Mouse (Mus musculus) CH12.LX (cell line): ENCODE measurements around the gene Asns. TPM values are rescaled to one million over a fixed set of nuclear protein-coding genes. Genes with fewer than 3 reads are reported as not detected.
A peak's percentile ranks its signal among the peaks of the same experiment; 100 is the strongest.

Experiments used
- DNase-seq: peaks from one replicate; pipeline ENCODE4 v3.0.0-alpha.2; 2013; ENCODE audit errors: extremely low read depth
- H3K27ac ChIP-seq: 2 replicates; pipeline ENCODE4 v1.5.1; 2012; ENCODE audit warnings: low read depth, mild to moderate bottlenecking, control low read depth, moderate library complexity; ENCODE audit not compliant: insufficient read depth
- H3K27me3 ChIP-seq: replicated peaks from 2 replicates; pipeline ENCODE3; 2012; ENCODE audit warnings: inconsistent platforms
- H3K36me3 ChIP-seq, 2 experiments: replicated peaks in 1 of 2; 2 replicates each; pipeline versions ENCODE3 to v1.6.1; 2012; ENCODE audit warnings: inconsistent platforms in 1 of 2, low read length in 1 of 2, mild to moderate bottlenecking in 1 of 2, mixed read lengths in 1 of 2, moderate library complexity in 1 of 2; ENCODE audit not compliant: control insufficient read depth in 1 of 2, insufficient read depth in 1 of 2
- H3K4me1 ChIP-seq, 2 experiments: 2 replicates each; pipeline ENCODE4 v1.6.1; 2012; ENCODE audit warnings: inconsistent platforms in 1 of 2, moderate library complexity in 1 of 2; ENCODE audit not compliant: insufficient read depth in 2 of 2, control insufficient read depth in 1 of 2
- H3K4me2 ChIP-seq: 2 replicates; pipeline ENCODE4 v1.6.1; 2012; ENCODE audit warnings: low read depth, mild to moderate bottlenecking, control low read depth; ENCODE audit not compliant: poor library complexity, insufficient read depth, severe bottlenecking
- H3K4me3 ChIP-seq, 3 experiments: fragments of 150-350 bp in 1 of 3; sonication (generic) in 1 of 3; replicated peaks in 1 of 3; 2 replicates each; pipeline versions ENCODE3 to v1.5.1; 2011 to 2012; ENCODE audit warnings: low read depth in 2 of 3, low read length in 2 of 3, mild to moderate bottlenecking in 2 of 3, moderate library complexity in 2 of 3, control low read depth in 1 of 3, improper control_type of control experiment in 1 of 3, inconsistent platforms in 1 of 3, mixed read lengths in 1 of 3; ENCODE audit not compliant: poor library complexity in 1 of 3
- H3K79me2 ChIP-seq: replicated peaks from 2 replicates; pipeline ENCODE4 v1.6.1; 2012; ENCODE audit warnings: mild to moderate bottlenecking, moderate library complexity; ENCODE audit not compliant: control insufficient read depth, poor library complexity, insufficient read depth, severe bottlenecking; ENCODE audit errors: extremely low read depth
- H3K9ac ChIP-seq: 2 replicates; pipeline ENCODE4 v1.6.1; 2012; ENCODE audit warnings: low read depth, mild to moderate bottlenecking, control low read depth, moderate library complexity; ENCODE audit not compliant: insufficient read depth
- H3K9me3 ChIP-seq: replicated peaks from 2 replicates; pipeline ENCODE3; 2012; ENCODE audit warnings: low read length, inconsistent platforms, mixed read lengths
- BHLHE40 ChIP-seq: IDR thresholded peaks from 2 replicates; pipeline ENCODE4 v1.6.1; 2011; ENCODE audit warnings: mild to moderate bottlenecking, low read depth, low read length, improper control_type of control experiment
- CHD2 ChIP-seq: IDR thresholded peaks from 2 replicates; pipeline ENCODE4 v1.6.1; 2011; ENCODE audit warnings: low read length, improper control_type of control experiment
- EP300 ChIP-seq: IDR thresholded peaks from 2 replicates; pipeline ENCODE4 v1.6.1; 2011; ENCODE audit warnings: low read length, improper control_type of control experiment
- HCFC1 ChIP-seq: IDR thresholded peaks from 2 replicates; pipeline ENCODE4 v1.6.1; 2012; ENCODE audit warnings: low read depth, mild to moderate bottlenecking, inconsistent platforms, low read length, improper control_type of control experiment
- IRF4 ChIP-seq: IDR thresholded peaks from 2 replicates; pipeline ENCODE4 v1.6.1; 2014; ENCODE audit warnings: low read depth, mild to moderate bottlenecking, inconsistent platforms, low read length, improper control_type of control experiment
- KAT2A ChIP-seq: IDR thresholded peaks from 2 replicates; pipeline ENCODE4 v1.6.1; 2012; ENCODE audit warnings: low read length, improper control_type of control experiment, inconsistent platforms; ENCODE audit not compliant: insufficient replicate concordance
- MAX ChIP-seq: IDR thresholded peaks from 2 replicates; pipeline ENCODE4 v1.6.1; 2011; ENCODE audit warnings: low read length, improper control_type of control experiment
- MAZ ChIP-seq: IDR thresholded peaks from 2 replicates; pipeline ENCODE4 v1.6.1; 2012; ENCODE audit warnings: low read depth, mild to moderate bottlenecking, inconsistent platforms, low read length, improper control_type of control experiment, moderate library complexity
- MEF2A ChIP-seq: IDR thresholded peaks from 2 replicates; pipeline ENCODE4 v1.6.1; 2014; ENCODE audit warnings: low read depth, mild to moderate bottlenecking, inconsistent platforms, low read length, improper control_type of control experiment, borderline replicate concordance
- POLR2AphosphoS2 ChIP-seq: IDR thresholded peaks from 2 replicates; pipeline ENCODE4 v1.6.1; 2011; ENCODE audit warnings: low read depth, low read length, improper control_type of control experiment
- RAD21 ChIP-seq: IDR thresholded peaks from 2 replicates; pipeline ENCODE4 v1.6.1; 2011; ENCODE audit warnings: low read depth, mild to moderate bottlenecking, low read length, improper control_type of control experiment, moderate library complexity
- RCOR1 ChIP-seq: conservative IDR thresholded peaks from 2 replicates; pipeline ENCODE4 v1.6.1; 2012; ENCODE audit warnings: low read depth, mild to moderate bottlenecking, inconsistent platforms, low read length, improper control_type of control experiment
- USF2 ChIP-seq: conservative IDR thresholded peaks from 2 replicates; pipeline ENCODE4 v1.6.1; 2011; ENCODE audit warnings: low read depth, low read length, improper control_type of control experiment
- ZC3H11A ChIP-seq: IDR thresholded peaks from 2 replicates; pipeline ENCODE4 v1.6.1; 2012; ENCODE audit warnings: low read depth, mild to moderate bottlenecking, inconsistent platforms, low read length, improper control_type of control experiment
- ZMIZ1 ChIP-seq: IDR thresholded peaks from 2 replicates; pipeline ENCODE4 v1.6.1; 2012; ENCODE audit warnings: low read depth, mild to moderate bottlenecking, inconsistent platforms, low read length, improper control_type of control experiment
- dilution Hi-C: fragments of 300-500 bp; cut with MboI; formaldehyde crosslinking; loops from 2 replicates; pipeline ENCODE4 v1.14.3; 2020; ENCODE audit warnings: low sequenced_read_pairs; ENCODE audit not compliant: extremely low pct_unique_long_range_greater_than_20kb, extremely low pct_ligation_motif_present
- in situ Hi-C: fragments of 300-500 bp; cut with MboI; formaldehyde crosslinking; loops from 3 replicates; pipeline ENCODE4 v1.14.3; 2019; ENCODE audit warnings: low sequenced_read_pairs, low pct_ligation_motif_present, low pct_unique_long_range_greater_than_20kb, mixed read lengths
- polyA plus RNA-seq: library from polyadenylated mRNA; unstranded; fragments of >175 nt; gene quantifications from 2 replicates; pipeline ENCODE4 v1.2.1, GENCODE M21; 2012; ENCODE audit warnings: low read depth; ENCODE audit not compliant: insufficient read length
- total RNA-seq, 2 experiments: library from RNA; depleted of rRNA; stranded (reverse); fragments of 300-350 nt in 1 of 2; fragments of >200 nt in 1 of 2; gene quantifications; 2 replicates each; pipeline ENCODE4 v1.2.3; 2012 to 2014

The Asns gene
- total and polyA plus RNA-seq, 3 experiments: not detected

GRCm38 (mm10) chr6:7686047-7686446 lies 7.0 kb downstream of the Asns start:
- TF ChIP-seq KAT2A (no peak), RCOR1 (no peak), EP300 (no peak), POLR2AphosphoS2 (no peak), RAD21 (no peak), MAZ (no peak), BHLHE40 (no peak), IRF4 (no peak), USF2 (no peak), MAX (no peak), ZMIZ1 (no peak), HCFC1 (no peak), CHD2 (no peak)
- TF ChIP-seq, all 38 proteins: peak for 0
- Histone ChIP-seq H3K9me3 (no peaks in the 10 kb centered on the region), H3K36me3 (no peaks in the 10 kb centered on the region), H3K4me3 (no peak overlapping the region), H3K27me3 (no peaks in the 10 kb centered on the region), H3K9ac (no peak overlapping the region), H3K4me2 (no peak overlapping the region), H3K4me1 (peaks cover 0 to 8% of the 10 kb centered on the region in 2 experiments; a peak in 1 of 4 replicates), H3K79me2 (no peaks in the 10 kb centered on the region), H3K27ac (no peak overlapping the region)
- dilution Hi-C loops: no loop called here
- DNase-seq: no peak
- in situ Hi-C loops: no loop called here

GRCm38 (mm10) chr6:7676194-7676901 lies 16.7 kb downstream of the Asns start:
- dilution Hi-C loops: no loop called here
- H3K9me3 ChIP-seq: no peaks in the 10 kb centered on the region
- no peak overlapping the region for H3K4me3 ChIP-seq
- H3K4me2 ChIP-seq: no peak overlapping the region; the same call in 1 of the 2 replicates
- TF ChIP-seq IRF4 (peak; percentile 68; the same call in 1 of the 2 replicates), EP300 (peak; percentile 53; the same call in 1 of the 2 replicates), MEF2A (peak; percentile 17; the same call in 1 of the 2 replicates), ZC3H11A (no peak), ZMIZ1 (no peak)
- peak; percentile 6 for DNase-seq
- peaks cover 0 to 13% of the 10 kb centered on the region in 2 experiments; a peak in 2 of 4 replicates for H3K4me1 ChIP-seq
- no peak overlapping the region for H3K9ac ChIP-seq
- H3K27ac ChIP-seq: no peak overlapping the region
- H3K27me3 ChIP-seq: no peaks in the 10 kb centered on the region
- in situ Hi-C loops: no loop called here
- H3K79me2 ChIP-seq: no peaks in the 10 kb centered on the region
- H3K36me3 ChIP-seq: no peaks in the 10 kb centered on the region
